Mouse (Mus musculus) liver, embryonic 15.5 days (tissue): Measurements from ENCODE around the gene Chst3. TPM values are rescaled to one million over a fixed set of nuclear protein-coding genes. Genes with fewer than 3 reads are reported as not detected.
"Not testable (repeated sequence)": the region's sequence is repeated elsewhere in the genome, so short reads cannot be mapped to it uniquely, and the experiment has no call there.

ENCODE experiments used
- ATAC-seq: fragments of 200-750 bp; cut with Nextera tagmentation; 2 replicates; pipeline ENCODE4 v1.8.0; 2017; ENCODE audit warnings: moderate number of reproducible peaks, mild to moderate bottlenecking, moderate library complexity; ENCODE audit not compliant: insufficient read depth
- H3K27ac ChIP-seq: fragments of 300-500 bp; sonication (generic); replicated peaks from 2 replicates; pipeline ENCODE4 v1.5.1; 2015; ENCODE audit warnings: mild to moderate bottlenecking, inconsistent platforms
- H3K27me3 ChIP-seq: fragments of 300-500 bp; sonication (generic); 2 replicates; pipeline ENCODE4 v1.6.1; 2015; ENCODE audit warnings: mild to moderate bottlenecking, inconsistent platforms
- H3K36me3 ChIP-seq: fragments of 300-500 bp; sonication (generic); replicated peaks from 2 replicates; pipeline ENCODE4 v1.6.1; 2015; ENCODE audit warnings: moderate library complexity, mild to moderate bottlenecking, inconsistent platforms
- H3K4me1 ChIP-seq: fragments of 300-500 bp; sonication (generic); replicated peaks from 2 replicates; pipeline ENCODE4 v1.6.1; 2015; ENCODE audit warnings: inconsistent platforms
- H3K4me2 ChIP-seq: fragments of 300-500 bp; sonication (generic); 2 replicates; pipeline ENCODE4 v1.6.1; 2015; ENCODE audit warnings: moderate library complexity, mild to moderate bottlenecking, inconsistent platforms
- H3K4me3 ChIP-seq: fragments of 300-500 bp; sonication (generic); replicated peaks from 2 replicates; pipeline ENCODE4 v1.5.1; 2015; ENCODE audit warnings: mild to moderate bottlenecking, inconsistent platforms
- H3K9ac ChIP-seq: fragments of 300-500 bp; sonication (generic); 2 replicates; pipeline ENCODE4 v1.6.1; 2015; ENCODE audit warnings: moderate library complexity, mild to moderate bottlenecking, inconsistent platforms
- H3K9me3 ChIP-seq: fragments of 300-500 bp; sonication (generic); replicated peaks from 2 replicates; pipeline ENCODE4 v1.6.1; 2016; ENCODE audit warnings: inconsistent platforms
- WGBS: fragments of 180-500 bp; shearing (Covaris S2); methylation state at CpG from one replicate; pipeline ENCODE4 v1.1.7; 2015; ENCODE audit warnings: mixed read lengths; ENCODE audit not compliant: insufficient replicate concordance; 5-methylcytosine and 5-hydroxymethylcytosine counted together
- polyA plus RNA-seq: library from polyadenylated mRNA; unstranded; fragments of >200 nt; fragmentation: Nextera tagmentation; extraction: Ambion mirVana; gene quantifications from 2 replicates; pipeline ENCODE4 v1.2.1, GENCODE M21; 2015

Gene Chst3
- polyA plus RNA-seq, 1 experiment from 2014 or later = 0.14 TPM

DNA sequence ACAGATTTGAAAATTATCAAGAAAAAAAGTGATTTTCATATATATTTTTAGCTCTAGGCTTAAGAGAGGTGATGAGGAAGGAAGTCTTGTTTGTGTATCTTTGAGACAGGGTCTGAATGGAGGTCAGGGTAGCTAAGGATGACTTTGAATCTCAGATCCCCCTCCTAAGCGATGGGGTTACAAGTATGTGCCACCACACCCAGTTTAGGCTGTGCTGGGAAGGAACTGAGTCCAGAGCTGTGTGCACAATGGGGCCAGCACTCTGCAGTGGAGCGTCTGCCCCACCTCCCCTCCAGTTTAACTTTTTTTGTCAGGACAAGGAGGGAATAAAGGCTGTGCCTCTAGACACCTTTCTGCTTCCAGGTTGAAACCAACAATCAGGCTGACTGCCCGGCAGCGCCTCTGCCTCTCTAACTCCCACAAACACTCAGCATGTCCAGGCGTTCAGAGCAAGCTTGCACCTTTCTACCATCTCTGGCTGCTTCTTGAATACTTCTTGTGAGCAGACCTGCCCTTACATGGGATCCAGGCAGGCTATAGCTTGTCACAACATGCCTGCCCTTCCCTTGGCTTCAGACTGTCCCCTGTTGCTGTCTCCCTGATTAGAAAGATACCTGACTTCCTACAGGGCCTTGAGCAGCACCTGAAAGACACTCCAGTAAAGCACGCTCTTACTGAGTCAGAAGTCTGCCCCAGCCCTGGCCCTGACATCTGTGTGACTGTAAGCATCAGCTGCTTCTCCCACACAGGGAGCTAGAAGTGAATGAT lies 11.4 kb upstream of the Chst3 start:
- Histone ChIP-seq H3K4me1 (no peaks in the 10 kb centered on the region), H3K4me2 (no peak overlapping the region), H3K27me3 (no peaks in the 10 kb centered on the region), H3K36me3 (no peaks in the 10 kb centered on the region), H3K4me3 (no peak overlapping the region), H3K9ac (no peak overlapping the region), H3K27ac (no peak overlapping the region), H3K9me3 (no peaks in the 10 kb centered on the region)
- no peak for ATAC-seq
- WGBS = 54% methylated on average over 6 of the region's 6 CpGs

GRCm38 (mm10) chr10:60229113-60229512 lies 10.1 kb upstream of the Chst3 start:
- no peaks in the 10 kb centered on the region for H3K4me1 ChIP-seq
- no peak overlapping the region for H3K4me2 ChIP-seq
- 72% methylated on average over 6 of the region's 6 CpGs for WGBS
- H3K9me3 ChIP-seq = no peaks in the 10 kb centered on the region
- ATAC-seq = no peak
- no peaks in the 10 kb centered on the region for H3K36me3 ChIP-seq
- no peak overlapping the region for H3K9ac ChIP-seq
- no peaks in the 10 kb centered on the region for H3K27me3 ChIP-seq
- H3K4me3 ChIP-seq = no peak overlapping the region
- no peak overlapping the region for H3K27ac ChIP-seq

DNA sequence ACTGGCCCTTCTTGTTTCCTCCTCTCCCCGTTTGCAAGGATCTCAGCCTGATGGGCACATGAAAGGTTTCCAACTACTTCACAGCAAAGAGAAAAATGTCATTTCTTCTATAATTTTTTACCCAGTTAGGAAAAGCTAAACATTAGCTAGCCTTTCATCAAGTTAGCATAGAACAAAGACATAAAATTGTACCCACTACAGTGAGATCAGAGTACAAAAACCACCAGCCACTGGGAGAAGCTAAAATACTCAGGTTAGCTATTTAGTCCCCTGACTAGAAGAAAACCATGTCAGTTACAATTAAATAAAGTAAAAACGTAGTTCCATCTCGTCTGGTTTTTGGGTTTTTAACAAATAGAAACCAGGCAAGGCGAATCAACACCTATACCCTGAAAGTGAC lies 8.6 kb upstream of the Chst3 start:
- Histone ChIP-seq H3K27ac (no peak overlapping the region), H3K4me1 (no peaks in the 10 kb centered on the region), H3K27me3 (no peaks in the 10 kb centered on the region), H3K36me3 (no peaks in the 10 kb centered on the region), H3K9me3 (no peaks in the 10 kb centered on the region), H3K4me2 (no peak overlapping the region), H3K4me3 (no peak overlapping the region), H3K9ac (no peak overlapping the region)
- WGBS = 43% methylated on average over 4 of the region's 4 CpGs
- ATAC-seq = no peak

- Histone ChIP-seq H3K4me2 (no peak overlapping the region), H3K27ac (no peak overlapping the region), H3K4me1 (no peaks in the 10 kb centered on the region), H3K4me3 (no peak overlapping the region), H3K27me3 (peaks cover 22% of the 10 kb centered on the region), H3K36me3 (no peaks in the 10 kb centered on the region), H3K9me3 (no peaks in the 10 kb centered on the region), H3K9ac (no peak overlapping the region)
- no peak for ATAC-seq
- 56% methylated on average over 2 of the region's 2 CpGs for WGBS
These were observed 5.5 kb upstream of the Chst3 start for GRCm38 (mm10) chr10:60224601-60225000.

DNA sequence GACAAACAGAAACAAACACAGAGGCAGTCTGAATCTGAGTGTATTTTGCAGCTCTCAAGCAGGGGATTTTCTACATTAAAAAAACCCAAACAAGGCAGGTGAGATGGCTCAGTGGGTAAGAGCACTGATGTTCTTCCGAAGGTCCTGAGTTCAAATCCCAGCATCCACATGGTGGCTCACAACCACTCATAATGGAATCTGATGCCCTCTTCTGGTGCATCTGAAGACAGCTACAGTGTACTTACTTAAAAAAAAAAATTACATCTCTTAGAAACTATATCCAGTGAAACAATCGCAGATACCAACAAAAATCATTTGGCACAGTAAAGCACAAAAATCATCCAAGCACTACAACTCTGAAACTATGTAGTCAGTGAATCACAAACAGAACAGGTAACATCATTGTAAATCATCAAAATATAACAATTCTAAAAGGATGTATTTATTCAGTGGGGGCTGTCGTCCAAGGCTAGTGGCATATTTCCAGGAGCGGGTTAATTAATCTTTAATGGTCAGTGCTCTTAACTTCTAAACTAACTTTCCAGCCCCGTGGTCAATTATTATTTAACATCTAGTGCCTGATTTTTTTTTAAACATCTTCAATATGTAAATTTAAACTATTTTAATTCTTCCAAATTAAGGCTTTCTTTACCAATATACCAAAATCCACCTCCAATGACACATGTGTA lies 2.7 kb upstream of the Chst3 start:
- H3K4me2 ChIP-seq, ATAC-seq, H3K36me3 ChIP-seq, H3K27ac ChIP-seq, H3K4me3 ChIP-seq, H3K9ac ChIP-seq, H3K4me1 ChIP-seq, H3K9me3 ChIP-seq: not testable (repeated sequence)
- WGBS = 73% methylated on average over 5 of the region's 5 CpGs
- H3K27me3 ChIP-seq = peaks cover 51% of the 10 kb centered on the region

- Histone ChIP-seq H3K36me3 (no peaks in the 10 kb centered on the region), H3K9me3 (no peaks in the 10 kb centered on the region), H3K4me2 (no peak overlapping the region), H3K4me3 (no peak overlapping the region), H3K9ac (no peak overlapping the region), H3K27ac (no peak overlapping the region), H3K27me3 (peaks cover 62% of the 10 kb centered on the region), H3K4me1 (no peaks in the 10 kb centered on the region)
- ATAC-seq = no peak
- 54% methylated on average over 4 of the region's 4 CpGs for WGBS
These were observed 1.5 kb upstream of the Chst3 start for GRCm38 (mm10) chr10:60220607-60221006.

DNA sequence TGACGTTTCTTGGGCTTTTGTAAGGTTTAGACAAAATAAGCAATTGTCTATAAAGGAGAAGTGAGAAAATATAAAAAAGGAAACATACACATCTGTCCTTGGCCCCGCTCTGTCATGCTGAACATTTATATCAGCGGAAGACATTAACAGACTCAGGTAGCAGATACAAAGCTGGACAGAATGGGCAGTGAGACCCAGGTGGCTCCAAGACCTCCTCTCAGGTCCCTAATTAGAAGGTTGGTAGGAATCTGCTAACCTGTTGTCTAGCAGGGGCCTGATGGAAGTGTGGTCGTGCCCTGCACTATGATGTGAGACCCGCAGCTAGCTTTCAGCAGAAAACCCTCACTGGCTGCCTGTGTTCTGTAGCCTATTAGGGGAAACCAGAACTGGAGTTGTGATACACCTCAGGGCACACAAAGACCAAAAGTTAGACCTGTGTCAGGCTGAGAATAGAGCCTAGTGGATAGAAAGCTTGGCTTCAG lies 1.0 kb upstream of the Chst3 start:
- Histone ChIP-seq H3K27ac (no peak overlapping the region), H3K9ac (no peak overlapping the region), H3K9me3 (no peaks in the 10 kb centered on the region), H3K4me3 (no peak overlapping the region), H3K4me1 (no peaks in the 10 kb centered on the region), H3K4me2 (no peak overlapping the region), H3K27me3 (peaks cover 67% of the 10 kb centered on the region), H3K36me3 (no peaks in the 10 kb centered on the region)
- WGBS = 51% methylated on average over 5 of the region's 5 CpGs
- ATAC-seq = no peak

- Histone ChIP-seq H3K9ac (no peak overlapping the region), H3K4me3 (peak overlapping the region; percentile 43), H3K27me3 (peaks cover 70% of the 10 kb centered on the region), H3K36me3 (no peaks in the 10 kb centered on the region), H3K4me2 (peak overlapping the region; percentile 50), H3K9me3 (no peaks in the 10 kb centered on the region), H3K27ac (no peak overlapping the region), H3K4me1 (no peaks in the 10 kb centered on the region)
- no peak for ATAC-seq
- WGBS = 8% methylated on average over 18 of the region's 18 CpGs
These were observed 948 bp downstream of the Chst3 start for GRCm38 (mm10) chr10:60218033-60218590.

DNA sequence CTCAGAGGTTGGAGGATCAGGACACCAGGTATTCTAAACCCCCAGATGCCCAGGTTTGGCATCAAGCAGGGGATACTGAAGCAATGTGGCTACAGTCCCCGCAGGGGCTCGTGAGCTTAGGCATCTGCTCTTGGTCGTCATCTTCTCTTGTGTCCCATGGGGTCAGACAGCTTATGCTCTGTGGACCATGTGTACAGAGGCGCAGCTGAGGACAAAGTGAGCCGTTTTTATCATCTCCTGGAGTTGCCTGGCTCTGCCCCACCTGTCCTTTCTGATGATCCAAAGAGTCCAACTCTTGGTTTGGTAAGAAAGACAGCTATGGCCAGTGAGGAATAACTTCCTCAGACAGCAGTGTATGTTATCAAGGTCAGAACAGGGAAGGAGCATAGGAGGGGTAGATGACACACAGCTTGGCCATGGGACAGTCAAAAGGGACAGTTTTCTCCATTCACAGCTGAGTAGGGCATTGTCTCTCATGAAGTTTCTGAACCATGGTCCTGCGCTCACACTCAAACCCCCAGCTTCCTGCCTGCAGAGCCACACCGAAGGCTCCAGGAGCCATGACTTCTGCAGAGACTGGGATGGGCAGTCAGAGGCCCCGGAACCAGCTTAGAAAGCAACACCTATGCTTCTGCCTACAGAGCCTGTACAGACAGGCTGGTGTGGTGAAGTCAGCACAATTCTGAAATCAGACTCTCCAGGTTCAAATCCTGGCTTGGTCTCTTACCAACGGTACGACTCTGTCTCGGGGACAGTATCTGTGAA lies 2.5 kb downstream of the Chst3 start:
- Histone ChIP-seq H3K9me3 (no peaks in the 10 kb centered on the region), H3K4me2 (no peak overlapping the region), H3K27me3 (peaks cover 67% of the 10 kb centered on the region), H3K4me3 (no peak overlapping the region), H3K36me3 (no peaks in the 10 kb centered on the region), H3K9ac (no peak overlapping the region), H3K4me1 (no peaks in the 10 kb centered on the region), H3K27ac (no peak overlapping the region)
- no peak for ATAC-seq
- 59% methylated on average over 11 of the region's 11 CpGs for WGBS

- H3K4me2 ChIP-seq = no peak overlapping the region
- no peak overlapping the region for H3K27ac ChIP-seq
- no peak overlapping the region for H3K4me3 ChIP-seq
- H3K27me3 ChIP-seq = peaks cover 55% of the 10 kb centered on the region
- no peak for ATAC-seq
- no peak overlapping the region for H3K9ac ChIP-seq
- H3K4me1 ChIP-seq = no peaks in the 10 kb centered on the region
- no peaks in the 10 kb centered on the region for H3K36me3 ChIP-seq
- WGBS = 45% methylated on average over 14 of the region's 14 CpGs
- no peaks in the 10 kb centered on the region for H3K9me3 ChIP-seq
These were observed 3.7 kb downstream of the Chst3 start for GRCm38 (mm10) chr10:60215077-60215960.
